Mouse (Mus musculus): ENCODE measurements around the gene Lrrc4c. TPM values are rescaled to one million over a fixed set of nuclear protein-coding genes. Genes with fewer than 3 reads are reported as not detected.
A peak's percentile ranks its signal among the peaks of the same experiment; 100 is the strongest.

Lrrc4c gene
- total RNA-seq, 2 experiments from 2014 or later, result 0.21 to 0.61 TPM

- intact Hi-C loops (cut with DNase I), result no loop called here
- DNase-seq (ENCODE audit: low spot score), result no peak
Observed at GRCm38 (mm10) chr2:97434140-97434539, 1116.2 kb downstream of the Lrrc4c start.

GRCm38 (mm10) chr2:97435616-97436015 is 1117.6 kb downstream of the Lrrc4c start:
- no peak for DNase-seq (ENCODE audit: low spot score)
- intact Hi-C loops (cut with DNase I), result no loop called here

DNA sequence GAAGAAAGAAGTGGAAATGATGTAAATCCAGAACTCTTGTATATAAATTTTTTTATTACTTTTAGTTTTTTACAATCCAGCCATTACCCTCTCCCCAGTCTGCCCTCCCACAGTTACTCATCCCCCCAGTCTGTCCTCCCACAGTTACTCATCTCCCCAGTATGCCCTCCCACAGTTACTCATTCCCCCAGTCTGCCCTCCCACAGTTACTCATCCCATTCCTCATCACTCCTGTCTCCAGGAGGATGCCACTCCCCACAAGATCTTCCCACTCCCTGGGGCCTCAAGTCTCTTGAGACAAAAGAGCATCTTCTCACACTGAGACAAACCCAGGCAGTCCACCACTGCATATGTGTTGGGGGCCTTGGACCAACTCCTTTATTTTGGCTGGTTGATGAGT is 1119.8 kb downstream of the Lrrc4c start:
- intact Hi-C loops (cut with DNase I), result no loop called here
- no peak for DNase-seq (ENCODE audit: low spot score)

- intact Hi-C loops (cut with DNase I), result no loop called here
- no peak for DNase-seq (ENCODE audit: low spot score)
Observed at GRCm38 (mm10) chr2:97463573-97463972, 1145.6 kb downstream of the Lrrc4c start.

DNA sequence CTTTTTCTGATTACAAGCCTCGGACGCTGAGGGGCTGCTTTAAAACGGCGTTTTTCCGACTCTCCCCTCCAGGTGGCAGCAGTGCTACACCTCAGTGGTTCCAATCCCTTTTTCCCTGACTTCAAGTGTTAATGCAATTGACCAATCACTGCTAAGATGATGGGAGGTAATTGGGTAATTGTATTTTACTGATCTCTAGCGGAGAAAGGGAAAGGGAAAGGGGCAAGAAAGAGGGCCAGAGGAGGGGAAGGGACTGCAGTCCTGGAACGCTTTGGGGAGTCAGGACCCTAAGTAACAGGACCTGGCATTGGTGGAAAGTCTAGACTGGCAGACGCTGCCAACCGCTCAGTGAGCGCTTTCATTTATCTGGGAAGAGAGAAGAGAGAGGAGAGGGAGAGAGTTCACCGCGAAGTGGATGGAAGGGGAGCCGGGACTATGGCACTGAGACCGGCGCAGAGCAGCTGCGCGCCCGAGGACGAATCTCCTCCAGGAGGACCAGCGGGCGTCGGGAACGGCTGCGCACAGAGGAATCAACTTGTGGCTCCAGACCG is 1148.3 kb downstream of the Lrrc4c start:
- intact Hi-C loops (cut with DNase I), result no loop called here

DNA sequence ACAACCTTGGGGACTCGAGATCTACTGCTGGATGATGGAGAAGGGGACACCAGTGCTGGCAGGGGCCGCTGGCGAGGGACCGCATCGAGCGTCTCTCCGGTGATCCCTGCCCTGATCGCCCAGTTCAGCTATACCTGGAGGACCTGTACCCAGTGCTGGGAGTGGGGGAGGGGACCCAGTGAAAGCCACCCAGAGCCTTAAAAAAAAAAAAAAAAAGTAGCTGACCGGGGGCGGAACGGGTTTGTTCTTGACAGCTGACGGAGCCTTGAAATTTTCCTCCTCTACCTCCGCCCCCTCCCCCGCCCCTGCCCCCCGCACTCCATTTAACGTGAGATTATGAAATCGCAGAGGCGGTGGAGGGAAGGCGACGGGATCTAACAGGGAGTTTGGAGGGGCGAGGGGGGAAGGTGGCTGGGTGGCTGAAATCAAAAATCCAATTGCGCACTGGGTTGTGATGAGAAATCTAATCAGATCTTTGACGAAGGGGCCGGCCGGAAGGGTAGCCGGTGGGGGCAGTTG is 1149.1 kb downstream of the Lrrc4c start:
- intact Hi-C loops (cut with DNase I), result no loop called here
- DNase-seq (ENCODE audit: low spot score), result no peak

More for the DNA sequence above, 1148.3 kb downstream of the Lrrc4c start:
- peak; percentile 37 for DNase-seq (ENCODE audit: low spot score)

DNA sequence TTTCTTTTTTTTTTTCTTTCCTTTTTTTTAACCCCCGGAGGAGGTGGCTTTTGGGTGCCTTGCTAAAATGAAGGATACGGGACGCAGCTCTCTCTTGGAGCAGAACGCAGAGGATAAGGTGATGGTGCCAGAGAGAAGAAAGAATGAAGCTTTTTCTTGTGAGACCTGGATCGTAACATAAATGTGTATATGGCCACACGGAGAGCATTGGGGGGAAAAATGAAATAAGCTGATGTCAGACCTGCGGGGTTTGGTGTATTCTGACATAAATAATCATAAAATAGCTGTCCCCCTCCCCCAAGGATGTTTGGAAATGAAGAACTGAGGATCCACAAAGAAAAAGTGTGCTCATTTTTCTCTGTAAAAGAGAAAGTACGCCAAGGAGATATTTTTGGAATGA is 1149.7 kb downstream of the Lrrc4c start:
- intact Hi-C loops (cut with DNase I), result no loop called here
- no peak for DNase-seq (ENCODE audit: low spot score)

GRCm38 (mm10) chr2:97468372-97468771 is 1150.4 kb downstream of the Lrrc4c start:
- DNase-seq (ENCODE audit: low spot score), result no peak
- intact Hi-C loops (cut with DNase I), result no loop called here

GRCm38 (mm10) chr2:97469396-97469795 is 1151.4 kb downstream of the Lrrc4c start:
- intact Hi-C loops (cut with DNase I), result no loop called here
- no peak for DNase-seq (ENCODE audit: low spot score)

- DNase-seq (ENCODE audit: low spot score), result no peak
- intact Hi-C loops (cut with DNase I), result no loop called here
Observed at GRCm38 (mm10) chr2:97478175-97478924, 1160.4 kb downstream of the Lrrc4c start.

- intact Hi-C loops (cut with DNase I), result no loop called here
- DNase-seq (ENCODE audit: low spot score), result no peak
Observed at GRCm38 (mm10) chr2:97478925-97479298, 1160.9 kb downstream of the Lrrc4c start.

DNA sequence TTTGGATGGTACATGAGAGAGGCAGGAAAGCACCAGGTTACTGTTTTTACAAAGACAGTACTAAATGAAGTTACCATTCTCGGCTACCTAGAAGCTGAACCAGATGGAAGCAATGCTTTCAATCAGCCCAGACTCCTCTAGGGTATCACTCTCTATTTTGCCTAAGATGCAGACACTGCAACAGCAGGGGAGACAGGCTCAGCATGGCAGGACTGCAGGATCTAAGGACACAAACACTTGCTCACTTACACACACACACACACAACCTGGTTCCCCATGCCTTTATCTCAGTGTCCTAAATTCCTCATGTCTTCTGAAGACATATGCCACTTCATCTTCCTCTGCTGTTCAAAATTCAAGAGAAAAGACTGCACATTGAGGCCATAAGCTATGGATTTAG is 1167.0 kb downstream of the Lrrc4c start:
- no peak for DNase-seq (ENCODE audit: low spot score)
- intact Hi-C loops (cut with DNase I), result no loop called here

- DNase-seq (ENCODE audit: low spot score), result no peak
- intact Hi-C loops (cut with DNase I), result no loop called here
Observed at GRCm38 (mm10) chr2:97485609-97486008, 1167.6 kb downstream of the Lrrc4c start.

- intact Hi-C loops (cut with DNase I), result no loop called here
- DNase-seq (ENCODE audit: low spot score), result no peak
Observed at GRCm38 (mm10) chr2:97487567-97487966, 1169.6 kb downstream of the Lrrc4c start.

DNA sequence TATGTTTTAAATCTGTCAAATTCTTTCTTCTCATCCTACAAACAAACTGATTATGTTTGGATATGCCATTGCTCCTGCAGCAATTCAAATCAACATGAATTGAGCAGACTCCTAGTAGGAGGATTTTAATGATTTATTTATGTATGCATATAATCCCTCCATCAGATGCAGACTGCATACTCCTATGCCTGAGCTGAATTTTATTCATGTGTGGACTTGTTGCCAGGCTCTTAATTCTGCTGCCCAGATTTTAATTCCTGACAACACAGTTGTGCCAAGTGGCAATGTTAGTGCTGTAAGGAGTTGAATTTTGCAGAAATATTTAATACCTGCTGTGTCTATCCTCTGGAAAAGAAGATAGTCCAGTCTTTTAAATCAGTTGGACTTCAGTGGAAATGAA is 1179.1 kb downstream of the Lrrc4c start:
- DNase-seq (ENCODE audit: low spot score), result no peak
- intact Hi-C loops (cut with DNase I), result no loop called here

DNA sequence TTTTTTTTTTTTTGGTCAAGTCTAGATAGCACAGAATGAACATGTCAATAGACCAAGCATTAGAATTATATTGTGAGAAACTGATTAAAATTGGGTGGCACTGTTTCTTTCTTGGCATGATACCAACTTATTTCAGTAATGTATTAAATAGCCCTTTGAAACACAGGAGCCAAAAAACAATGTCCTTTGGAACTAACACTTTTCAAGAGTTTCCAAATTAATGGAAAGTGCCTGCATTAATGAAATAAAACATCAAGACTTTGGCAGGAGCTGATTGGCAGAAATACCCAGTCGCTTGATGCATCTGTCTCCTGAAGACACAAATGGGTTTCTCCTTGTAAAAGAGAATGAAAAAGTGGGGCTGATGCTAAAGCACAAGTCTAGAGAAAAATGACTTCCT is 1184.5 kb downstream of the Lrrc4c start:
- intact Hi-C loops (cut with DNase I), result no loop called here

GRCm38 (mm10) chr2:97504902-97505301 is 1186.9 kb downstream of the Lrrc4c start:
- DNase-seq (ENCODE audit: low spot score), result no peak
- intact Hi-C loops (cut with DNase I), result no loop called here

More for the DNA sequence above, 1184.5 kb downstream of the Lrrc4c start:
- DNase-seq (ENCODE audit: low spot score), result no peak

DNA sequence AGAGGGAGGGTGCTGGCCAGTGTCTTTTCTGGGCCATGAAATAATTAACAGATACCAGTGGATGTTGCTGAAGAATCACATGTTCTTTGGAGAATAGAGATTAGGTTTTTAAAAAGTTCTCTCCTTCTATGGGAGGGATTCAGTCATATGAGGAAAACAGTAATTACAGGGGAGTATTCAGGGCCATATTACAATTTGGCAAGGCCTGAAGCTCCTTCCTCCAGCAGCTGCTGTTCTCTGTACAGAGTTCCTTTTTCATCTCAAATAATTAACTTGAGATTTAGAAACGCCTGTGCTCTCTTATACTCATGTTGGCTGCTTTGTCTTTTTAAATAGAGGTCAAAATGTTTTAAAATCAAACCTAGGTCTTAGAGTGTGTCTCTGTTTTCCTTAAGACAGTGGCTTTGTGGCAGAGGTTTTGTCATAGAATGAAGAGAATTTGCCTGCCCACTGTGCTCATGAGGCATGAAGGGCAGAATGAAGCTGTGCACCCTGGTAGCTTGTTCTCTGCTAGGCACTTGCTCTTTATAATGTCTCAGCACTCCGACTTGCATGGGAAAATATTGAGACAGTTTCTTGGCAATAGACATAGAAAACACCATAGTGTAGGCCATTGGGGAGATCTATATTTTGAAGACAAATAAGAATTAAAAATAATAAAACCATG is 1206.4 kb downstream of the Lrrc4c start:
- intact Hi-C loops (cut with DNase I), result no loop called here

GRCm38 (mm10) chr2:97525107-97525506 is 1207.1 kb downstream of the Lrrc4c start:
- no peak for DNase-seq (ENCODE audit: low spot score)
- intact Hi-C loops (cut with DNase I), result no loop called here

More for the DNA sequence above, 1206.4 kb downstream of the Lrrc4c start:
- no peak for DNase-seq (ENCODE audit: low spot score)

- no peak for DNase-seq (ENCODE audit: low spot score)
- intact Hi-C loops (cut with DNase I), result no loop called here
Observed at GRCm38 (mm10) chr2:97530622-97531021, 1212.7 kb downstream of the Lrrc4c start.
